Mouse (Mus musculus) spleen, postnatal 36 days (tissue): Measurements from ENCODE around the gene Rangrf.
"Not testable (repeated sequence)": the region's sequence is repeated elsewhere in the genome, so short reads cannot be mapped to it uniquely, and the experiment has no call there.

ENCODE experiments used
- DNase-seq, 2 experiments: peaks; one replicate each; pipeline ENCODE4 v3.0.0; 2022; ENCODE audit warnings: low spot score in 2 of 2, mixed read lengths in 1 of 2

Rangrf gene

GRCm38 (mm10) chr11:68975085-68975484 is at the start of gene Rangrf:
Gene Rangrf, minus strand, starts transcription at chr11:68975185.
- DNase-seq = no peak

- peak in 1 of 2 experiments; percentile 0 for DNase-seq
Measured at GRCm38 (mm10) chr11:69020691-69021090, 45.7 kb upstream of the Rangrf start.

- DNase-seq = no peak
Measured at GRCm38 (mm10) chr11:69016755-69017154, 41.8 kb upstream of the Rangrf start.

GRCm38 (mm10) chr11:69015644-69016441 is 40.9 kb upstream of the Rangrf start, which contains the start of gene Ctc1:
Gene Ctc1, plus strand, starts transcription at chr11:69015911.
- DNase-seq = peak; percentile 90 to 93

- DNase-seq = peak; percentile 91 to 92
Measured at GRCm38 (mm10) chr11:69012071-69012601, 37.2 kb upstream of the Rangrf start.

GRCm38 (mm10) chr11:69011445-69011844 is 36.5 kb upstream of the Rangrf start:
- DNase-seq = not testable (repeated sequence)

GRCm38 (mm10) chr11:69010400-69011323 is 35.7 kb upstream of the Rangrf start:
- no peak for DNase-seq

- DNase-seq = no peak
Measured at GRCm38 (mm10) chr11:69009508-69009907, 34.5 kb upstream of the Rangrf start.

GRCm38 (mm10) chr11:69008182-69009121 is 33.5 kb upstream of the Rangrf start, which contains the start of gene Pfas:
Gene Pfas, minus strand, starts transcription at chr11:69008460.
- peak; percentile 89 to 92 for DNase-seq

GRCm38 (mm10) chr11:69006575-69006974 is 31.6 kb upstream of the Rangrf start:
- not testable (repeated sequence) for DNase-seq

- no peak for DNase-seq
Measured at GRCm38 (mm10) chr11:69005193-69005592, 30.2 kb upstream of the Rangrf start.

- no peak for DNase-seq
Measured at GRCm38 (mm10) chr11:69003592-69003991, 28.6 kb upstream of the Rangrf start.

GRCm38 (mm10) chr11:69002782-69003181 is 27.8 kb upstream of the Rangrf start:
- not testable (repeated sequence) for DNase-seq

- no peak for DNase-seq
Measured at GRCm38 (mm10) chr11:68997080-68997479, 22.1 kb upstream of the Rangrf start.

- no peak for DNase-seq
Measured at GRCm38 (mm10) chr11:68994377-68994776, 19.4 kb upstream of the Rangrf start.

- DNase-seq = no peak
Measured at GRCm38 (mm10) chr11:68993122-68993521, 18.1 kb upstream of the Rangrf start.

- no peak for DNase-seq
Measured at GRCm38 (mm10) chr11:68988341-68988740, 13.4 kb upstream of the Rangrf start.

GRCm38 (mm10) chr11:68987365-68987882 is 12.4 kb upstream of the Rangrf start:
- DNase-seq = no peak

GRCm38 (mm10) chr11:68982639-68983369 is 7.8 kb upstream of the Rangrf start:
- DNase-seq = peak; percentile 54 to 64

- no peak for DNase-seq
Measured at GRCm38 (mm10) chr11:68980919-68981318, 5.9 kb upstream of the Rangrf start.
